Mouse (Mus musculus): ENCODE data around the gene Ick.
"Not testable (repeated sequence)": the region's sequence is repeated elsewhere in the genome, so short reads cannot be mapped to it uniquely, and the experiment has no call there.

Gene Ick

GRCm38 (mm10) chr9:78148149-78148548 lies 39.2 kb downstream of the Ick start:
- DNase-seq (ENCODE audit: low read depth, low spot score) = no peak

- peak; percentile 48 for DNase-seq (ENCODE audit: low read depth, low spot score)
Observed at GRCm38 (mm10) chr9:78149770-78150169, 40.8 kb downstream of the Ick start.

- DNase-seq (ENCODE audit: low read depth, low spot score) = no peak
Observed at GRCm38 (mm10) chr9:78154211-78154977, 45.4 kb downstream of the Ick start.

GRCm38 (mm10) chr9:78157221-78157620 lies 48.2 kb downstream of the Ick start:
- no peak for DNase-seq (ENCODE audit: low read depth, low spot score)

DNA sequence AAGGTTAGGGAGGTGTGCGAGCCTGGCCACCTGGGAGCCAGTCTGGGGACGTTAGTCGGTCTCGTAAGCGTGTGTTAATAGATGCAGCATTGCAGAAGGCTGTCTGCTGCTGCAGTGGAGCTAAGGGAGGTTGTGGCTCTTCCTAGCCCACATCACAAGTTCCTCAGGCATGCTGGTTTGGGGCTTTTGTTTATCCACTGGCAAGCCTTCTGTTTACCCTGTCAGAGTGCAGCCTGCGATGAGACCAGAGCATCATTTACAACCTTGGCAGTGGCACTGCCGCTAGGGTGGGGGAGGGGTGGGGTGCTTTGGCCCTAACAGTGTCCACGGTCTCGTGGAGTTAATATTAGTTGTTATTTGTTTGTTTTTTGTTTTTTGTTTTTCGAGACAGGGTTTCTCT lies 54.3 kb downstream of the Ick start:
- no peak for DNase-seq (ENCODE audit: low read depth, low spot score)

DNA sequence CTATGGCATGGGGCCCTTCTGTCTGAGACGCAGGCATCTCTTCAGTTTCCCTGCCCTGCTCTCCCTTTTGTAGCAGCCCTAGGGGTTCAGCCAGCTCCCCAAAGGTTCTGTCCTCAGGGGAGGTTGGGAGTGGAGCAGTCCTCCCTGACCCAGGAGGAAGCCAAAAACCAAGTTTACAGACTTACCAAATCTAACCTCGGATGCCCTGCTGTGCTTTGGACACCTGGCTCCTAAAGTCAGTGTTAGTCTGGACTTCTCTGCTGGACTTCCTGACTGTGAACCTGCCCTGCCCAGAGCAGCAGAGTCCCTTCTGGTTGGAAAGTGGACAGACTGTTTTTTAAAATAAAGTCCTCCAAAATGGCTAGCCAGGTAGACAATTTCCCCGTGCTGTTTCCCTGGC lies 55.7 kb downstream of the Ick start:
- DNase-seq (ENCODE audit: low read depth, low spot score) = no peak

DNA sequence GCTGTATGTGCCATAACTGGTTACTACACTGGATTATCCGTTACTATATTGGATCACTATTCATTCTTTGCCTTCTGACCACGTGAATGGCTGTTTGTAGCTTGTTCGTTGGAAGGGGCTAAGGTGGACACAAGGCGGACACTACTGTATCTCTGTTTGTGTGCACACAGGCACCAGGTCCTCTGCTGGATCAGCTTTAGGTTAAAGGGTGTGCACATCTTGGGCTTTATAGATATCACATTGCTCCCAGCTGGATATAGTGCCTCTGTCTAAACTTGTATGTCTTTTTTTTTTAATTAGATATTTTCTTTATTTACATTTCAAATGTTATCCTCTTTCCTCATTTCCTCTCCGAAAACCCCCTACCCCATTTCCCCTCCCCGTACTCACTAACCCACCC lies 56.5 kb downstream of the Ick start:
- DNase-seq (ENCODE audit: low read depth, low spot score) = no peak

- DNase-seq (ENCODE audit: low read depth, low spot score) = no peak
Observed at GRCm38 (mm10) chr9:78166694-78167452, 57.9 kb downstream of the Ick start.

DNA sequence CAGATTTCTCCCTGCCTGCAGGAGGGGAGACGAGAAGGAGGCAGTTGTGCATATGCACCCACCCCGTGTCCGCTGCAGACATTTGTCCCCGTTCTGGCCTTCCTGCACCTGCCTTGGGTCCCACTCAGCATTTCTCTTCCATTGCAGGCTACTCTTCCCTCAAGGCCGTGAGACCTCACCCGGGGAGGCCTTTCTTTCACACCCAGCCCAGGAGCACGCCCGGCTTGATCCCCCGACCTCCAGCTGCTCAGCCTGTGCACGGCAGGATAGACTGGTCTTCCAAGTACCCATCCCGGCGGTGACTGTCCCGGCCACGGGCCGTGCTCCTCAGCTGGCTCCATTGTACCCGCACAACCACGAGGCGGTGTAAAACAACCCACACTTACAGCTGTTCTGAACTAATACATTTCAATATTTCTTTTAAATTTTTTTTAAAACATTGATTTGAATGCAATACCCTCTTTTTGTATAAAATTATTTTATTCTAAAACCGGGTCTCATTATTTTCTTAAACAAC lies 58.5 kb downstream of the Ick start:
- no peak for DNase-seq (ENCODE audit: low read depth, low spot score)

- no peak for DNase-seq (ENCODE audit: low read depth, low spot score)
Observed at GRCm38 (mm10) chr9:78168864-78169263, 59.9 kb downstream of the Ick start.

DNA sequence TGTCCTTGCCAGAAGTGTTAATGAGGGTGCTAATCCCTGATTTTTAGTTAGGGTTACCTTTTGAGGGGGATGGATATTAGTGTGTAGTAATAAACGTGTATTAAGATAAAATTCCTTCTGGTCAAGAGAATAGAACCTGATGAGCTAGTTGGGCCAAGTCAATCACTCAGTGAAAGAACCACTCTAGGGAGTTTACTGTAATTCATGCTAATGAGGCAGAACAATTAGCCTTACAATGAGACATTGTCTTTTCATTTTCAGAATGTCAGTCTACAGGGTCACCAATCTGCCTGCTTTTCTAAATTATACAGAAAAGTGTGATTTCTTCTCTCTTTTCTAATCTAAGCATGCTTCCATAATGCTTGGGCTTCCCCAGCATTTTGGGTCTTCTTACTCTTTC lies 65.0 kb downstream of the Ick start:
- no peak for DNase-seq (ENCODE audit: low read depth, low spot score)

- not testable (repeated sequence) for DNase-seq (ENCODE audit: low read depth, low spot score)
Observed at GRCm38 (mm10) chr9:78174925-78175276, 65.9 kb downstream of the Ick start.

DNA sequence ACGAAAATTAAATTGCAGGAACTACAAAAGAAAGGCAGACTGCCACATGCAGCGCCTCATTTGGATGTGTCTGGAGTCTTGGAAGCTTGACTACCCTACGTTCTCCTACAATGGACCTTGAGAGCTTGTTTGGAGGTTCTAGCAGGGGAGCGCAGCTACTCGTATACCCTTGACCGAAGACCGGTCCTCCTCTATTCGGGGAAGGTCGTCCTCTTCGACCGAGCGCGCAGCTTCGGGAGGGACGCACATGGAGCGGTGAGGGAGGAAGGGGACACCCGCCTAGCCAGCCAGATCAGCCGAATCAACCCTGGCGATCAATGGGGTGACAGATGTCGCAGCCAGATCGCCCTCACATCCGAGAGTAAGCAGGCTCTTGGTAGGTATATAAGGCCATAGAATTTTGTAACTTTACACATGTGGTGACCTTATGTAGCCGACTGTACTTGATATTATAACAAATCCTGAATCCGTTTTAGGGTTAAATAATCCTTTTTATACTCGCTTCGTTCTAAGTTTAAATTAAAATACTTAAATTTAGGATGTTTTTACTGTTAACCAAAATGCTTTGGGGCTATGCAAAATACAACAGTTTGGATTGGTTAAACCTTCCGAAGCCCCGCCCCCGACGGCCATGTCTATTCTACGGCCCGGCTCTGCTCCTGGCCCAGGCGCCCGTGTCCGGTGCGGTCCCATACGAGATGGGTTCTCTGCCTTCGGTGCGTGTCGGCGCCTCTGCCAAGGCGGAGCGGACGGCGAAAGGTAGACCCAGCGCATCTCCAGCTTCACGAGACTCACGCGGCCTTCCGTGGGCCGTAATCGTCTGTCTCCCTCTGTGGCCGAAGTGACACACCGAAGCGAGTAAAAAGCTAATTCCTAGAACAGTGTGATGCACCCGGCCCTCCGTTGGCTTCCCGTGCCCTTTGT lies 66.5 kb downstream of the Ick start:
- DNase-seq (ENCODE audit: low read depth, low spot score) = peak; percentile 94

DNA sequence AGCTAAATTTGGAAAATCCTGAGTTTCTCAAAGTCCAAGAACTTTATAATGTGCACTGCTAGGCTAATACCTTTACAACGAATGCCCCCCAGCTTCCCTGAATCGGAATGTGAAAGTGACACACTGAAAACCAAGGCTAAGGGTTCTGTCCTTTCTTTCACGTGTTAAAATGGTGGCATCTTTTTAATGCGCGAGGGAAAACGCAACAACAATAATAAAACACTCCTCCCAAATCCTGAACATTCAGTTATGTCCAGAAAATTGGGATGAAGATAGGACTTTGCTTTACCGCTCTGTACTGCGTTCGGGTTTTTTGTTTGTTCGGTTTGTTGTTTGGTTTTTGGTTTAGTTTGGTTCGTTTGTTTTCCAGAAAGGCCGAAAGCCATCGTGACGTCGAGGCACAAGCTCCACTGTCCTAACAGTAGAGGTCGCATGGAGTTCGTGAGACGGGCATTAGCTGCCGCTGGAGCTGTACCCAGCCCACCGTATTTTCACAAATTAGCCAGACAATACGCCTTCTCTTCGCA lies 67.3 kb downstream of the Ick start:
- DNase-seq (ENCODE audit: low read depth, low spot score) = peak; percentile 79

DNA sequence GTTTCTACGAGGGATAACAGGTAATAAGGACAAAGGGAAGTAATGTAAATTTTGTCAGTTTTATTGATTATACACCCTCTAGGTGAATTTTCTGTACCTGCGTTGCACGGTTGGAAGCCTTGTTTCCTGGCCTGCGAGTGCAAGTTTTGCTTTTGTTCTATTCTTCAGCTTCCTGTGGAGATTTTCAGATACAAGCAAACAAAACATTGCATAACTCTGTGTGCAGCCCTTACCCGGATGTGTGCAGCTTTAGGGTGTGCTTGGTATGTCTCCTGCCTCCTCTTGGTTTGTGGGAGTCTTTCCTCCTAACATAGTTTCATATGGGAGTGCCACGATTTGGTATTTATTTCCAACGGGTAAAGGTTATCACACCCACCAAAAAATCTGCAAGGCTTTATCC lies 67.8 kb downstream of the Ick start:
- peak; percentile 71 for DNase-seq (ENCODE audit: low read depth, low spot score)

- no peak for DNase-seq (ENCODE audit: low read depth, low spot score)
Observed at GRCm38 (mm10) chr9:78178197-78178596, 69.2 kb downstream of the Ick start.

- no peak for DNase-seq (ENCODE audit: low read depth, low spot score)
Observed at GRCm38 (mm10) chr9:78179071-78179470, 70.1 kb downstream of the Ick start.

GRCm38 (mm10) chr9:78182474-78182873 lies 73.5 kb downstream of the Ick start, which contains the start of gene Gsta4:
TSS of gene Gsta4 (plus strand) at chr9:78182774.
- DNase-seq (ENCODE audit: low read depth, low spot score) = not testable (repeated sequence)

- DNase-seq (ENCODE audit: low read depth, low spot score) = no peak
Observed at GRCm38 (mm10) chr9:78185686-78186085, 76.7 kb downstream of the Ick start.

GRCm38 (mm10) chr9:78188910-78189309 lies 79.9 kb downstream of the Ick start:
- no peak for DNase-seq (ENCODE audit: low read depth, low spot score)
